Mouse (Mus musculus): ENCODE results near the gene Gm3285.

DNA sequence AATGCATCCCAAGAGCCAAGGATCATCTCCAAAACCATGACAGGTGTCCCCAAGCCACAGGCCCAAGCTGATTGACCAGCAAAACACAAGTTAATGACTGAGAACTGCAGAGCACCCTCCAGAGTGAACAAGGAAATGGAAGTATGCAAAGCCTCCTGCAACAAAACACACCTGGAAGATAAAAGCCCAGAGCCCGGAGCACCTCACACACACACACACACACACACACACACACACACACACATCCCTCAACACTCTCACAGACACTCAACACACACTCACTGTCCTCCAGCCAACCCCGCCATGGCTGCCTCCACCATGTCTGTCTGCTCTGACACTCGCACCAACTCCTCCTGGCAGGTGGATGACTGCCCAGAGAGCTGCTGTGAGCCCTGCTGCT is 15.3 kb upstream of the Gm3285 start, which contains the start of gene Gm36176:
- TF ChIP-seq CTCF (conservative IDR thresholded peaks at IDR 0.05 in 1 of 2, IDR thresholded peaks at IDR 0.05 in 1 of 2; ENCODE audit: low read depth in 2 of 2, low read length in 2 of 2) = no peak
- TF ChIP-seq TBP (conservative IDR thresholded peaks at IDR 0.05; ENCODE audit: low read depth, low read length) = no peak
